Comparison of ENCODE assay signal across 26 mouse cellular contexts in genomic region chr2:154396529-154396928, GRCm38 (mm10). TPM values are rescaled to one million over a fixed set of nuclear protein-coding genes. Genes with fewer than 3 reads are reported as not detected.
DNase-seq lines count a peak whose midpoint lies in the region; ATAC-seq and TF ChIP-seq lines count a peak whose summit lies in the region.
"Had no signal": no experiment of that assay in that cellular context is flagged by ENCODE, and none has a peak within 500 bp of the region (broad histone marks: within the 10 kb centered on the region; RNA-seq: fewer than 3 reads in every experiment).

No protein-coding gene starts in this region.

- no peak for DNase-seq in heart, adult 2 months
- DNase-seq in heart, adult 9 months (ENCODE audit: low spot score in 2 of 2): no peak
- DNase-seq in heart, postnatal 0 days (ENCODE audit: low spot score): peak; percentile 57
- DNase-seq in kidney, adult 2 months: peak; percentile 29
- DNase-seq: adrenal gland, adult 2 months; adrenal gland, postnatal 14 days; cerebellum, adult 11 months; cerebellum, adult 2 months; cerebellum, adult 9-11 months; cerebellum, postnatal 25 days; forebrain, postnatal 0 days; gastrocnemius, postnatal 36 days; kidney, adult 11 months; kidney, adult 9 months had no signal

- H3K4me3 ChIP-seq in heart, adult 2 months: no peak overlapping the region
- H3K4me3 ChIP-seq in heart, postnatal 0 days (ENCODE audit: low read depth, low read length): no peak overlapping the region
- no peak overlapping the region for H3K4me3 ChIP-seq in heart, embryonic 11.5 days (ENCODE audit: low read depth, low read length)
- no peak overlapping the region for H3K4me3 ChIP-seq in kidney, adult 2 months (ENCODE audit: insufficient read depth, low read depth, low read length)
- no peak overlapping the region for H3K4me3 ChIP-seq in kidney, embryonic 16.5 days (ENCODE audit: low read length)
- H3K4me3 ChIP-seq: embryonic facial prominence, embryonic 12.5 days; embryonic facial prominence, embryonic 15.5 days; hindbrain, embryonic 10.5 days; hindbrain, embryonic 13.5 days; intestine, embryonic 15.5 days had no signal

- intact Hi-C loops in heart, adult 2 months (cut with DNase I): no loop called here

- 34% methylated on average over 2 of the region's 2 CpGs for WGBS in heart, adult 2 months
- WGBS in heart, postnatal 0 days: 46% methylated on average over 2 of the region's 2 CpGs
- WGBS in heart, embryonic 11.5 days (ENCODE audit: insufficient replicate concordance): 79% methylated on average over 2 of the region's 2 CpGs
- WGBS in kidney, adult 2 months: 35% methylated on average over 2 of the region's 2 CpGs
- 82% methylated on average over 2 of the region's 2 CpGs for WGBS in kidney, embryonic 16.5 days

- peaks cover 12% of the 10 kb centered on the region for H3K36me3 ChIP-seq in heart, adult 2 months (ENCODE audit: control insufficient read depth, insufficient read depth, low read length)
- peaks cover 23% of the 10 kb centered on the region for H3K36me3 ChIP-seq in heart, postnatal 0 days (replicated peaks; ENCODE audit: control insufficient read depth, insufficient read depth, low read length)
- H3K36me3 ChIP-seq in heart, embryonic 11.5 days (ENCODE audit: control insufficient read depth, insufficient read depth, low read length): no peaks in the 10 kb centered on the region; the same call in 1 of the 2 replicates
- no peaks in the 10 kb centered on the region; the same call in 1 of the 2 replicates for H3K36me3 ChIP-seq in kidney, adult 2 months (ENCODE audit: control insufficient read depth, insufficient read depth, low read length)
- H3K36me3 ChIP-seq in kidney, embryonic 16.5 days (ENCODE audit: insufficient read depth, low read length): no peaks in the 10 kb centered on the region
- H3K36me3 ChIP-seq: embryonic facial prominence, embryonic 12.5 days; embryonic facial prominence, embryonic 15.5 days; hindbrain, embryonic 13.5 days; intestine, embryonic 15.5 days had no signal

- no peak overlapping the region for H3K4me2 ChIP-seq in heart, postnatal 0 days (ENCODE audit: low read depth, low read length)
- no peak overlapping the region for H3K4me2 ChIP-seq in heart, embryonic 11.5 days
- H3K4me2 ChIP-seq in kidney, embryonic 16.5 days (replicated peaks; ENCODE audit: low read depth, low read length): no peak overlapping the region
- H3K4me2 ChIP-seq: embryonic facial prominence, embryonic 12.5 days; embryonic facial prominence, embryonic 15.5 days; hindbrain, embryonic 13.5 days; intestine, embryonic 15.5 days had no signal

- TF ChIP-seq CTCF in heart, adult 2 months (IDR thresholded peaks at IDR 0.05): no peak
- TF ChIP-seq CTCF in heart, postnatal 0 days (IDR thresholded peaks at IDR 0.05; ENCODE audit: low read depth): no peak
- no peak for TF ChIP-seq CTCF in kidney, adult 2 months (conservative IDR thresholded peaks at IDR 0.05; ENCODE audit: insufficient read depth, insufficient read length, low read depth, low read length)

- no peak overlapping the region for H3K9ac ChIP-seq in heart, adult 2 months (ENCODE audit: low read depth, low read length)
- H3K9ac ChIP-seq in heart, postnatal 0 days (replicated peaks; ENCODE audit: low read depth, low read length): no peak overlapping the region
- H3K9ac ChIP-seq in heart, embryonic 11.5 days (ENCODE audit: low read depth, low read length): no peak overlapping the region
- H3K9ac ChIP-seq in kidney, embryonic 16.5 days (replicated peaks; ENCODE audit: low read length): no peak overlapping the region
- H3K9ac ChIP-seq: embryonic facial prominence, embryonic 12.5 days; embryonic facial prominence, embryonic 15.5 days; forebrain, postnatal 0 days; hindbrain, embryonic 13.5 days; intestine, embryonic 15.5 days had no signal

- H3K79me2 ChIP-seq in heart, adult 2 months (replicated peaks; ENCODE audit: control insufficient read depth, insufficient read depth, low read length): no peaks in the 10 kb centered on the region

- no peaks in the 10 kb centered on the region for H3K27me3 ChIP-seq in heart, adult 2 months (ENCODE audit: control insufficient read depth, insufficient read depth, low read length)
- H3K27me3 ChIP-seq in heart, postnatal 0 days (ENCODE audit: control insufficient read depth, insufficient read depth, low read length): no peaks in the 10 kb centered on the region
- H3K27me3 ChIP-seq in heart, embryonic 11.5 days (ENCODE audit: control insufficient read depth, insufficient read depth, low read length): no peaks in the 10 kb centered on the region
- H3K27me3 ChIP-seq in kidney, adult 2 months (replicated peaks; ENCODE audit: control insufficient read depth, insufficient read depth, low read length): no peaks in the 10 kb centered on the region
- H3K27me3 ChIP-seq in kidney, embryonic 16.5 days (ENCODE audit: insufficient read depth, low read length): no peaks in the 10 kb centered on the region
- H3K27me3 ChIP-seq: embryonic facial prominence, embryonic 12.5 days; embryonic facial prominence, embryonic 15.5 days; hindbrain, embryonic 13.5 days; intestine, embryonic 15.5 days had no signal

- ATAC-seq in heart, postnatal 0 days (ENCODE audit: insufficient read depth, low read depth): peak; percentile 68
- no peak for ATAC-seq in heart, embryonic 11.5 days (replicated peaks; ENCODE audit: insufficient number of reproducible peaks, low FRiP score, low TSS enrichment)
- no peak for ATAC-seq in kidney, embryonic 16.5 days (ENCODE audit: low FRiP score, low TSS enrichment)
- ATAC-seq: CD4-positive, CD25-positive, alpha-beta regulatory T cell, adult 4 months; forebrain, embryonic 14.5 days; forebrain, postnatal 0 days; hindbrain, embryonic 16.5 days; intestine, embryonic 15.5 days had no signal

- no peak for TF ChIP-seq EP300 in heart, adult 2 months (IDR thresholded peaks at IDR 0.05; ENCODE audit: insufficient read depth, low read depth, low read length)
- TF ChIP-seq EP300 in heart, postnatal 0 days (IDR thresholded peaks at IDR 0.05; ENCODE audit: low read depth): no peak

- peaks cover 6% of the 10 kb centered on the region for H3K4me1 ChIP-seq in heart, adult 2 months (ENCODE audit: control insufficient read depth, insufficient read depth, low read length)
- peaks cover 18% of the 10 kb centered on the region for H3K4me1 ChIP-seq in heart, postnatal 0 days (ENCODE audit: control insufficient read depth, insufficient read depth)
- H3K4me1 ChIP-seq in heart, embryonic 11.5 days (ENCODE audit: control insufficient read depth, insufficient read depth, low read length): no peaks in the 10 kb centered on the region; the same call in 1 of the 2 replicates
- peaks cover 17% of the 10 kb centered on the region; the same call in 1 of the 2 replicates for H3K4me1 ChIP-seq in kidney, adult 2 months (ENCODE audit: control insufficient read depth, insufficient read depth, low read length)
- no peaks in the 10 kb centered on the region for H3K4me1 ChIP-seq in kidney, embryonic 16.5 days (ENCODE audit: insufficient read depth, low read length)
- H3K4me1 ChIP-seq: embryonic facial prominence, embryonic 12.5 days; embryonic facial prominence, embryonic 15.5 days; hindbrain, embryonic 10.5 days; intestine, embryonic 15.5 days had no signal

- no peaks in the 10 kb centered on the region for H3K9me3 ChIP-seq in heart, postnatal 0 days (replicated peaks; ENCODE audit: control insufficient read depth, low read length)
- H3K9me3 ChIP-seq in heart, embryonic 11.5 days (replicated peaks; ENCODE audit: control insufficient read depth, low read length): no peaks in the 10 kb centered on the region
- no peaks in the 10 kb centered on the region for H3K9me3 ChIP-seq in kidney, embryonic 16.5 days (ENCODE audit: low read length)
- H3K9me3 ChIP-seq: embryonic facial prominence, embryonic 12.5 days; embryonic facial prominence, embryonic 15.5 days; hindbrain, embryonic 10.5 days; hindbrain, embryonic 13.5 days; intestine, embryonic 15.5 days had no signal

- H3K27ac ChIP-seq in heart, adult 2 months: peak overlapping the region; percentile 65
- peak overlapping the region; percentile 81 for H3K27ac ChIP-seq in heart, postnatal 0 days (ENCODE audit: low read depth)
- no peak overlapping the region for H3K27ac ChIP-seq in heart, embryonic 11.5 days (ENCODE audit: low read depth, low read length)
- H3K27ac ChIP-seq in kidney, adult 2 months (ENCODE audit: insufficient read depth, low read depth, low read length): no peak overlapping the region
- no peak overlapping the region for H3K27ac ChIP-seq in kidney, embryonic 16.5 days (ENCODE audit: low read length)
- H3K27ac ChIP-seq: embryonic facial prominence, embryonic 12.5 days; embryonic facial prominence, embryonic 15.5 days; hindbrain, embryonic 10.5 days; hindbrain, embryonic 13.5 days; intestine, embryonic 15.5 days had no signal

- TF ChIP-seq POLR2A in heart, adult 2 months (IDR thresholded peaks at IDR 0.05; ENCODE audit: insufficient read depth, low read depth, low read length): no peak
- no peak for TF ChIP-seq POLR2A in kidney, adult 2 months (IDR thresholded peaks at IDR 0.05; ENCODE audit: low read depth, low read length)

RNA-seq across cellular contexts. Expression of gene Snta1, which starts 11.4 kb away (rescaled TPM):
- 10 to 100 TPM; 73.6 to 95.0 TPM for total RNA-seq in heart, adult 2 months (2021)
- polyA plus RNA-seq in heart, adult 2 months (2012; rRNA removed): 64.8 and 66.0 TPM in 2 replicates
- total RNA-seq in heart, postnatal 0 days (2014; rRNA removed; ENCODE audit: low replicate concordance): 139 and 158 TPM in 2 replicates
- 66.9 and 67.8 TPM in 2 replicates for polyA plus RNA-seq in heart, postnatal 0 days (2015; fragmentation: Nextera tagmentation; extraction: Ambion mirVana)
- 14.6 and 22.2 TPM in 2 replicates for polyA plus RNA-seq in heart, embryonic 11.5 days (2014; fragmentation: Nextera tagmentation; extraction: Ambion mirVana)
- polyA plus RNA-seq in kidney, adult 2 months (2012; rRNA removed): 60.5 and 63.4 TPM in 2 replicates
- 9.5 and 12.2 TPM in 2 replicates for polyA plus RNA-seq in kidney, embryonic 16.5 days (2015; fragmentation: Nextera tagmentation; extraction: Ambion mirVana)
- total RNA-seq: common myeloid progenitor, adult 5-6 weeks; granulocyte monocyte progenitor cell, adult 5-6 weeks had no signal
- polyA plus RNA-seq: CD4-positive, CD25-positive, alpha-beta regulatory T cell, adult 4 months had no signal

RNA-seq across cellular contexts. Expression of gene Cdk5rap1, which starts 23.7 kb away (rescaled TPM):
- 10 to 100 TPM; 20.1 to 20.2 TPM for total RNA-seq in heart, adult 2 months (2021)
- 10.5 and 21.1 TPM in 2 replicates for polyA plus RNA-seq in heart, adult 2 months (2012; rRNA removed)
- total RNA-seq in heart, postnatal 0 days (2014; rRNA removed; ENCODE audit: low replicate concordance): 12.9 and 32.7 TPM in 2 replicates
- polyA plus RNA-seq in heart, postnatal 0 days (2015; fragmentation: Nextera tagmentation; extraction: Ambion mirVana): 20.5 and 24.9 TPM in 2 replicates
- polyA plus RNA-seq in heart, embryonic 11.5 days (2014; fragmentation: Nextera tagmentation; extraction: Ambion mirVana): 14.1 and 18.3 TPM in 2 replicates
- polyA plus RNA-seq in kidney, adult 2 months (2012; rRNA removed): 17.1 and 19.0 TPM in 2 replicates
- polyA plus RNA-seq in kidney, embryonic 16.5 days (2015; fragmentation: Nextera tagmentation; extraction: Ambion mirVana): 17.4 and 23.4 TPM in 2 replicates

RNA-seq across cellular contexts. Expression of gene Cbfa2t2, which starts 39.8 kb away (rescaled TPM):
- total RNA-seq in heart, adult 2 months (2021): 10 to 100 TPM; 15.6 to 17.3 TPM
- 7.8 and 14.4 TPM in 2 replicates for polyA plus RNA-seq in heart, adult 2 months (2012; rRNA removed)
- total RNA-seq in heart, postnatal 0 days (2014; rRNA removed; ENCODE audit: low replicate concordance): 28.0 and 45.1 TPM in 2 replicates
- 18.1 and 18.2 TPM in 2 replicates for polyA plus RNA-seq in heart, postnatal 0 days (2015; fragmentation: Nextera tagmentation; extraction: Ambion mirVana)
- 31.2 and 34.0 TPM in 2 replicates for polyA plus RNA-seq in heart, embryonic 11.5 days (2014; fragmentation: Nextera tagmentation; extraction: Ambion mirVana)
- 11.7 and 11.8 TPM in 2 replicates for polyA plus RNA-seq in kidney, adult 2 months (2012; rRNA removed)
- 44.2 and 48.3 TPM in 2 replicates for polyA plus RNA-seq in kidney, embryonic 16.5 days (2015; fragmentation: Nextera tagmentation; extraction: Ambion mirVana)

Comparison
In these comparisons a context has a peak if more than half of its experiments do, and no peak if none do; other contexts are left out.
1. DNase-seq: peak in heart, postnatal 0 days (single experiment) and kidney, adult 2 months (single experiment); none in heart, adult 2 months (0 of 2) and heart, adult 9 months (0 of 2).
2. H3K27ac ChIP-seq: peak in heart, adult 2 months (single experiment) and heart, postnatal 0 days (single experiment); none in heart, embryonic 11.5 days (single experiment), kidney, adult 2 months (single experiment) and kidney, embryonic 16.5 days (single experiment).